Mouse (Mus musculus): ENCODE results near the gene Cd69. TPM values are rescaled to one million over a fixed set of nuclear protein-coding genes. Genes with fewer than 3 reads are reported as not detected.
A peak's percentile ranks its signal among the peaks of the same experiment; 100 is the strongest.

Cd69 gene
- polyA plus RNA-seq, 1 experiment from 2014 or later, result 0.11 TPM

- Histone ChIP-seq H3K27me3 (ENCODE audit: control insufficient read depth, insufficient read depth, low read length) (no peaks in the 10 kb centered on the region), H3K36me3 (ENCODE audit: control insufficient read depth, insufficient read depth, low read length) (no peaks in the 10 kb centered on the region), H3K4me3 (ENCODE audit: low read depth, low read length) (no peak overlapping the region), H3K9me3 (ENCODE audit: control insufficient read depth, low read length) (no peaks in the 10 kb centered on the region), H3K9ac (ENCODE audit: low read length) (no peak overlapping the region), H3K27ac (replicated peaks; ENCODE audit: low read depth, low read length) (no peak overlapping the region), H3K4me2 (ENCODE audit: low read depth, severe bottlenecking) (no peak overlapping the region), H3K4me1 (ENCODE audit: control insufficient read depth, insufficient read depth, low read length) (no peaks in the 10 kb centered on the region)
- DNase-seq (ENCODE audit: low spot score) (no peak), ATAC-seq (ENCODE audit: insufficient number of reproducible peaks, low FRiP score, low TSS enrichment, low read depth) (no peak)
- 64% methylated on average over 5 of the region's 5 CpGs for WGBS
Measured at GRCm38 (mm10) chr6:129241471-129241870, 33.8 kb downstream of the Cd69 start.

- Histone ChIP-seq H3K27ac (replicated peaks; ENCODE audit: low read depth, low read length) (no peak overlapping the region), H3K27me3 (ENCODE audit: control insufficient read depth, insufficient read depth, low read length) (no peaks in the 10 kb centered on the region), H3K9ac (ENCODE audit: low read length) (no peak overlapping the region), H3K4me3 (ENCODE audit: low read depth, low read length) (no peak overlapping the region), H3K4me2 (ENCODE audit: low read depth, severe bottlenecking) (no peak overlapping the region), H3K36me3 (ENCODE audit: control insufficient read depth, insufficient read depth, low read length) (no peaks in the 10 kb centered on the region), H3K4me1 (ENCODE audit: control insufficient read depth, insufficient read depth, low read length) (no peaks in the 10 kb centered on the region), H3K9me3 (ENCODE audit: control insufficient read depth, low read length) (no peaks in the 10 kb centered on the region)
- 84% methylated on average over 9 of the region's 9 CpGs for WGBS
- no peak for ATAC-seq (ENCODE audit: insufficient number of reproducible peaks, low FRiP score, low TSS enrichment, low read depth)
- no peak for DNase-seq (ENCODE audit: low spot score)
Measured at GRCm38 (mm10) chr6:129239564-129240248, 35.5 kb downstream of the Cd69 start.

- ATAC-seq (ENCODE audit: insufficient number of reproducible peaks, low FRiP score, low TSS enrichment, low read depth) (peak; percentile 56; the same call in 1 of the 2 replicates), DNase-seq (ENCODE audit: low spot score) (peak; percentile 56)
- H3K36me3 ChIP-seq (ENCODE audit: control insufficient read depth, insufficient read depth, low read length), result no peaks in the 10 kb centered on the region
- peak overlapping the region; percentile 58 for H3K4me2 ChIP-seq (ENCODE audit: low read depth, severe bottlenecking)
- H3K4me1 ChIP-seq (ENCODE audit: control insufficient read depth, insufficient read depth, low read length), result no peaks in the 10 kb centered on the region
- no peaks in the 10 kb centered on the region for H3K27me3 ChIP-seq (ENCODE audit: control insufficient read depth, insufficient read depth, low read length)
- no peaks in the 10 kb centered on the region for H3K9me3 ChIP-seq (ENCODE audit: control insufficient read depth, low read length)
- no peak overlapping the region for H3K27ac ChIP-seq (replicated peaks; ENCODE audit: low read depth, low read length)
- peak overlapping the region; percentile 53 for H3K9ac ChIP-seq (ENCODE audit: low read length)
- 11% methylated on average over 14 of the region's 14 CpGs for WGBS
- H3K4me3 ChIP-seq (ENCODE audit: low read depth, low read length), result peak overlapping the region; percentile 39
Measured at GRCm38 (mm10) chr6:129238275-129239038, 36.8 kb downstream of the Cd69 start.

- DNase-seq (ENCODE audit: low spot score), result peak; percentile 80
- ATAC-seq (ENCODE audit: insufficient number of reproducible peaks, low FRiP score, low TSS enrichment, low read depth), result peak; percentile 93
- no peaks in the 10 kb centered on the region for H3K27me3 ChIP-seq (ENCODE audit: control insufficient read depth, insufficient read depth, low read length)
- WGBS, result 22% methylated on average over 16 of the region's 16 CpGs
- H3K9me3 ChIP-seq (ENCODE audit: control insufficient read depth, low read length), result no peaks in the 10 kb centered on the region
- peak overlapping the region; percentile 53 for H3K9ac ChIP-seq (ENCODE audit: low read length)
- H3K27ac ChIP-seq (replicated peaks; ENCODE audit: low read depth, low read length), result no peak overlapping the region
- H3K36me3 ChIP-seq (ENCODE audit: control insufficient read depth, insufficient read depth, low read length), result no peaks in the 10 kb centered on the region
- no peaks in the 10 kb centered on the region for H3K4me1 ChIP-seq (ENCODE audit: control insufficient read depth, insufficient read depth, low read length)
- H3K4me2 ChIP-seq (ENCODE audit: low read depth, severe bottlenecking), result peak overlapping the region; percentile 58
- peak overlapping the region; percentile 39 for H3K4me3 ChIP-seq (ENCODE audit: low read depth, low read length)
Measured at GRCm38 (mm10) chr6:129237350-129238274, 37.6 kb downstream of the Cd69 start.

GRCm38 (mm10) chr6:129236652-129237342 is 38.4 kb downstream of the Cd69 start:
- Histone ChIP-seq H3K27me3 (ENCODE audit: control insufficient read depth, insufficient read depth, low read length) (no peaks in the 10 kb centered on the region), H3K27ac (replicated peaks; ENCODE audit: low read depth, low read length) (no peak overlapping the region), H3K36me3 (ENCODE audit: control insufficient read depth, insufficient read depth, low read length) (no peaks in the 10 kb centered on the region), H3K9me3 (ENCODE audit: control insufficient read depth, low read length) (no peaks in the 10 kb centered on the region), H3K4me2 (ENCODE audit: low read depth, severe bottlenecking) (no peak overlapping the region), H3K9ac (ENCODE audit: low read length) (no peak overlapping the region), H3K4me3 (ENCODE audit: low read depth, low read length) (no peak overlapping the region), H3K4me1 (ENCODE audit: control insufficient read depth, insufficient read depth, low read length) (no peaks in the 10 kb centered on the region)
- 80% methylated on average over 2 of the region's 2 CpGs for WGBS
- DNase-seq (ENCODE audit: low spot score), result no peak
- no peak for ATAC-seq (ENCODE audit: insufficient number of reproducible peaks, low FRiP score, low TSS enrichment, low read depth)

- Histone ChIP-seq H3K4me1 (ENCODE audit: control insufficient read depth, insufficient read depth, low read length) (no peaks in the 10 kb centered on the region), H3K27ac (replicated peaks; ENCODE audit: low read depth, low read length) (no peak overlapping the region), H3K4me2 (ENCODE audit: low read depth, severe bottlenecking) (no peak overlapping the region), H3K9ac (ENCODE audit: low read length) (no peak overlapping the region), H3K27me3 (ENCODE audit: control insufficient read depth, insufficient read depth, low read length) (no peaks in the 10 kb centered on the region), H3K4me3 (ENCODE audit: low read depth, low read length) (no peak overlapping the region), H3K36me3 (ENCODE audit: control insufficient read depth, insufficient read depth, low read length) (no peaks in the 10 kb centered on the region), H3K9me3 (ENCODE audit: control insufficient read depth, low read length) (no peaks in the 10 kb centered on the region)
- DNase-seq (ENCODE audit: low spot score) (no peak), ATAC-seq (ENCODE audit: insufficient number of reproducible peaks, low FRiP score, low TSS enrichment, low read depth) (no peak)
- WGBS, result 82% methylated on average over 5 of the region's 5 CpGs
Measured at GRCm38 (mm10) chr6:129235855-129236461, 39.3 kb downstream of the Cd69 start.

GRCm38 (mm10) chr6:129234456-129235360 is 40.5 kb downstream of the Cd69 start:
- ATAC-seq (ENCODE audit: insufficient number of reproducible peaks, low FRiP score, low TSS enrichment, low read depth) (no peak), DNase-seq (ENCODE audit: low spot score) (no peak)
- Histone ChIP-seq H3K36me3 (ENCODE audit: control insufficient read depth, insufficient read depth, low read length) (no peaks in the 10 kb centered on the region), H3K9me3 (ENCODE audit: control insufficient read depth, low read length) (no peaks in the 10 kb centered on the region), H3K9ac (ENCODE audit: low read length) (no peak overlapping the region), H3K27ac (replicated peaks; ENCODE audit: low read depth, low read length) (no peak overlapping the region), H3K4me2 (ENCODE audit: low read depth, severe bottlenecking) (no peak overlapping the region), H3K27me3 (ENCODE audit: control insufficient read depth, insufficient read depth, low read length) (no peaks in the 10 kb centered on the region), H3K4me1 (ENCODE audit: control insufficient read depth, insufficient read depth, low read length) (no peaks in the 10 kb centered on the region), H3K4me3 (ENCODE audit: low read depth, low read length) (no peak overlapping the region)
- WGBS, result 74% methylated on average over 6 of the region's 8 CpGs
